22 mouse cellular contexts compared by ENCODE assay signal in the genomic region with DNA sequence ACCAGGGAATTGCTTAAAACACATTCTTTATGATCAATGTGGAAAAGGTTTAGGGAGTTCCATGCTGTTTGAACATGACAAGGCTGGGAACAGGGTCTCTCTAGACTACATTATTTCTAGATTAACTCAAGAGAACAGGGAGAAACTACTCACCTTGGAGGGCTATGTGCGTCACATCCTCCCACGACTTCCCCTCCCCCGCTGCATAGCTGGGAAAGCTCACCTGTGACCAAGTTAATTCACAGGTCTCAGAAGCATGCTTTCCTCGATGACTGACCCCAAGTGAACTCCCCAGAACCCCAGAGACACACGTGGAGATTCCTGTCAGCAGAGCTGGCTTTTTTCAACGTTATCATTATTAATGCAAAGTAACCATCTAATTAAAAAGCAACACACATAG. TPM values are rescaled to one million over a fixed set of nuclear protein-coding genes. Genes with fewer than 3 reads are reported as not detected.
A peak's percentile ranks its signal among the peaks of the same experiment; 100 is the strongest.
DNase-seq lines count a peak whose midpoint lies in the region; ATAC-seq and TF ChIP-seq lines count a peak whose summit lies in the region.
"Had no signal": no experiment of that assay in that cellular context is flagged by ENCODE, and none has a peak within 500 bp of the region (broad histone marks: within the 10 kb centered on the region; RNA-seq: fewer than 3 reads in every experiment).

No protein-coding gene starts in this region.

- H3K27ac ChIP-seq in kidney, embryonic 14.5 days (ENCODE audit: low read depth, low read length) = no peak overlapping the region
- no peak overlapping the region for H3K27ac ChIP-seq in thymus, adult 2 months (ENCODE audit: control insufficient read depth, insufficient read depth, low read length)
- H3K27ac ChIP-seq: intestine, embryonic 15.5 days; liver, embryonic 13.5 days; macrophage had no signal

- 62% methylated on average over 6 of the region's 6 CpGs for WGBS in kidney, embryonic 14.5 days
- 85% methylated on average over 6 of the region's 6 CpGs for WGBS in thymus, adult 2 months
- 78% methylated on average over 6 of the region's 6 CpGs for WGBS in lung, adult 2 months

- no peak for ATAC-seq in kidney, embryonic 14.5 days (ENCODE audit: low FRiP score, low TSS enrichment)
- ATAC-seq: forebrain, embryonic 16.5 days; hindbrain, embryonic 16.5 days; intestine, embryonic 15.5 days; Patski had no signal

- H3K4me2 ChIP-seq in kidney, embryonic 14.5 days (replicated peaks; ENCODE audit: low read depth, low read length) = no peak overlapping the region
- H3K4me2 ChIP-seq: intestine, embryonic 15.5 days; liver, embryonic 13.5 days had no signal

- no peak for TF ChIP-seq CTCF in thymus, adult 2 months (IDR thresholded peaks at IDR 0.05; ENCODE audit: borderline replicate concordance, control insufficient read depth, extremely low read depth, insufficient read depth, low read length, poor library complexity)
- TF ChIP-seq CTCF in lung, adult 2 months (IDR thresholded peaks at IDR 0.05; ENCODE audit: insufficient read depth, low read length) = no peak

- no peaks in the 10 kb centered on the region for H3K27me3 ChIP-seq in kidney, embryonic 14.5 days (ENCODE audit: control insufficient read depth, insufficient read depth, low read length)
- no peaks in the 10 kb centered on the region for H3K27me3 ChIP-seq in thymus, adult 2 months (ENCODE audit: control insufficient read depth, insufficient read depth, low read length)
- H3K27me3 ChIP-seq: intestine, embryonic 15.5 days; liver, embryonic 13.5 days; Patski had no signal

- peak; percentile 26 for DNase-seq in heart, postnatal 4 days
- DNase-seq in heart, adult 8-10 months (ENCODE audit: low spot score) = no peak
- DNase-seq in kidney, postnatal 36 days = peak; percentile 11 to 42
- peak; percentile 30 for DNase-seq in thymus, postnatal 14 days
- no peak for DNase-seq in thymus, adult 2 months
- no peak for DNase-seq in lung, adult 2 months
- DNase-seq: B cell, adult 2 months; cerebellum, adult 2 months; gastrocnemius, postnatal 10 days; layer of hippocampus, postnatal 36 days; left cerebral cortex, postnatal 4 days; liver, embryonic 13.5 days; lung, adult 18-20 months; lung, postnatal 10 days; thymus, postnatal 36 days had no signal

- no peak for TF ChIP-seq POLR2A in thymus, adult 2 months (IDR thresholded peaks at IDR 0.05; ENCODE audit: control insufficient read depth, extremely low read depth, insufficient read depth, low read length, poor library complexity)
- no peak for TF ChIP-seq POLR2A in lung, adult 2 months (IDR thresholded peaks at IDR 0.05; ENCODE audit: borderline replicate concordance, extremely low read depth, low read depth, low read length)

- peaks cover 2% of the 10 kb centered on the region; the same call in 1 of the 2 replicates for H3K36me3 ChIP-seq in kidney, embryonic 14.5 days (ENCODE audit: control insufficient read depth, insufficient read depth, low read length)
- H3K36me3 ChIP-seq in thymus, adult 2 months (ENCODE audit: control insufficient read depth, insufficient read depth, low read length) = no peaks in the 10 kb centered on the region

- no peak overlapping the region for H3K9ac ChIP-seq in kidney, embryonic 14.5 days (ENCODE audit: low read depth, low read length)
- H3K9ac ChIP-seq: intestine, embryonic 15.5 days; liver, embryonic 13.5 days had no signal

- H3K4me3 ChIP-seq in kidney, embryonic 14.5 days (ENCODE audit: low read length) = no peak overlapping the region
- H3K4me3 ChIP-seq in thymus, adult 2 months (ENCODE audit: control insufficient read depth, insufficient read depth, low read length) = no peak overlapping the region
- no peak overlapping the region for H3K4me3 ChIP-seq in lung, adult 2 months (replicated peaks; ENCODE audit: extremely low read depth, low read depth, low read length)
- H3K4me3 ChIP-seq: erythroblast, embryonic 14.5 days; intestine, embryonic 15.5 days; liver, embryonic 13.5 days had no signal

- no peaks in the 10 kb centered on the region; the same call in 1 of the 2 replicates for H3K4me1 ChIP-seq in kidney, embryonic 14.5 days (ENCODE audit: control insufficient read depth, insufficient read depth, low read length)
- H3K4me1 ChIP-seq in thymus, adult 2 months (replicated peaks; ENCODE audit: control insufficient read depth, insufficient read depth, low read length) = no peaks in the 10 kb centered on the region
- no peaks in the 10 kb centered on the region for H3K4me1 ChIP-seq in lung, adult 2 months (ENCODE audit: control insufficient read depth, insufficient read depth, low read length)
- H3K4me1 ChIP-seq: liver, embryonic 13.5 days had no signal

- H3K9me3 ChIP-seq in kidney, embryonic 14.5 days (ENCODE audit: control insufficient read depth, low read length) = no peaks in the 10 kb centered on the region
- H3K9me3 ChIP-seq: intestine, embryonic 15.5 days; liver, embryonic 13.5 days had no signal

RNA-seq across cellular contexts. Expression of a gene that starts 47.1 kb away (rescaled TPM):
- total RNA-seq in heart, postnatal 4 days (2021) = 10 to 100 TPM; 15.9 to 18.4 TPM
- 1 to 10 TPM; 4.8 to 8.6 (median 6.5) TPM for total RNA-seq in heart, adult 8-10 months (2022)
- 11.7 and 17.7 TPM in 2 replicates for polyA plus RNA-seq in kidney, embryonic 14.5 days (2014; fragmentation: Nextera tagmentation; extraction: Ambion mirVana)
- 7.1 and 8.4 TPM in 2 replicates for polyA plus RNA-seq in thymus, adult 2 months (2012; rRNA removed)
- 1.5 and 3.2 TPM in 2 replicates for polyA plus RNA-seq in lung, adult 2 months (2012; rRNA removed)

Comparison
In these comparisons a context has a peak if more than half of its experiments do, and no peak if none do; other contexts are left out.
1. DNase-seq: peak in heart, postnatal 4 days (single experiment), kidney, postnatal 36 days (2 of 2) and thymus, postnatal 14 days (single experiment); none in heart, adult 8-10 months (single experiment), thymus, adult 2 months (single experiment) and lung, adult 2 months (single experiment).